ENCODE assay signal across 10 mouse cellular contexts in genomic region chr8:123267926-123268656, GRCm38 (mm10). TPM values are rescaled to one million over a fixed set of nuclear protein-coding genes. Genes with fewer than 3 reads are reported as not detected.
A peak's percentile ranks its signal among the peaks of the same experiment; 100 is the strongest.
DNase-seq lines count a peak whose midpoint lies in the region; ATAC-seq lines count a peak whose summit lies in the region.
"Had no signal": no experiment of that assay in that cellular context is flagged by ENCODE, and none has a peak within 500 bp of the region (broad histone marks: within the 10 kb centered on the region; RNA-seq: fewer than 3 reads in every experiment).

No protein-coding gene starts in this region.

- H3K4me1 ChIP-seq in midbrain, embryonic 11.5 days (ENCODE audit: control insufficient read depth, insufficient read depth, low read length) = no peaks in the 10 kb centered on the region
- no peaks in the 10 kb centered on the region for H3K4me1 ChIP-seq in midbrain, embryonic 13.5 days (replicated peaks)
- no peaks in the 10 kb centered on the region for H3K4me1 ChIP-seq in stomach, embryonic 14.5 days (ENCODE audit: control insufficient read depth, insufficient read depth, low read length)

- no peak overlapping the region for H3K9ac ChIP-seq in midbrain, embryonic 11.5 days (ENCODE audit: low read length)
- H3K9ac ChIP-seq in midbrain, embryonic 13.5 days (replicated peaks) = no peak overlapping the region
- H3K9ac ChIP-seq in stomach, embryonic 14.5 days (replicated peaks; ENCODE audit: low read depth, low read length) = no peak overlapping the region

- H3K9me3 ChIP-seq in midbrain, embryonic 11.5 days (ENCODE audit: control insufficient read depth, low read length) = no peaks in the 10 kb centered on the region
- H3K9me3 ChIP-seq in midbrain, embryonic 13.5 days = no peaks in the 10 kb centered on the region
- H3K9me3 ChIP-seq in stomach, embryonic 14.5 days (ENCODE audit: control insufficient read depth, low read depth, low read length) = no peaks in the 10 kb centered on the region

- no peak overlapping the region for H3K4me3 ChIP-seq in midbrain, embryonic 11.5 days (ENCODE audit: low read depth, low read length)
- H3K4me3 ChIP-seq in midbrain, embryonic 13.5 days (replicated peaks) = no peak overlapping the region
- no peak overlapping the region for H3K4me3 ChIP-seq in stomach, embryonic 14.5 days (ENCODE audit: low read depth, low read length)

- DNase-seq in embryo, embryonic 10 days (ENCODE audit: low spot score) = peak; percentile 34
- DNase-seq in embryo, embryonic 9.5 days (ENCODE audit: extremely low spot score) = no peak
- peak; percentile 78 for DNase-seq in midbrain, embryonic 11.5 days (ENCODE audit: low spot score, missing footprints)
- peak; percentile 39 to 79 for DNase-seq in kidney, postnatal 25 days
- DNase-seq in cerebellum, adult 9-10 months = no peak
- no peak for DNase-seq in thymus, adult 18-20 months
- DNase-seq: cerebellum, adult 8-10 months; lung, adult 2 months had no signal

- peaks cover 21% of the 10 kb centered on the region for H3K36me3 ChIP-seq in midbrain, embryonic 11.5 days (ENCODE audit: control insufficient read depth, insufficient read depth, low read length)
- peaks cover 74% of the 10 kb centered on the region for H3K36me3 ChIP-seq in midbrain, embryonic 13.5 days
- peaks cover 55% of the 10 kb centered on the region for H3K36me3 ChIP-seq in stomach, embryonic 14.5 days (ENCODE audit: control insufficient read depth, insufficient read depth, low read length)

- no peak overlapping the region for H3K4me2 ChIP-seq in midbrain, embryonic 11.5 days
- H3K4me2 ChIP-seq in midbrain, embryonic 13.5 days (replicated peaks) = no peak overlapping the region
- H3K4me2 ChIP-seq in stomach, embryonic 14.5 days (replicated peaks; ENCODE audit: low read depth, low read length) = no peak overlapping the region

- 78% methylated on average over 14 of the region's 14 CpGs for WGBS in midbrain, embryonic 11.5 days
- 78% methylated on average over 14 of the region's 14 CpGs for WGBS in midbrain, embryonic 13.5 days
- WGBS in stomach, embryonic 14.5 days = 67% methylated on average over 14 of the region's 14 CpGs

- 0 out of 2 replicates have a peak, but pooled peaks have one; percentile 48 for ATAC-seq in midbrain, embryonic 11.5 days (ENCODE audit: low FRiP score)
- ATAC-seq in midbrain, embryonic 13.5 days = no peak; the same call in 1 of the 2 replicates
- ATAC-seq in stomach, embryonic 14.5 days (ENCODE audit: insufficient number of reproducible peaks, insufficient read depth, low FRiP score, low read depth) = peak; percentile 46; the same call in 1 of the 2 replicates

- H3K27ac ChIP-seq in midbrain, embryonic 11.5 days (ENCODE audit: low read depth, low read length) = no peak overlapping the region
- H3K27ac ChIP-seq in midbrain, embryonic 13.5 days = no peak overlapping the region
- no peak overlapping the region for H3K27ac ChIP-seq in stomach, embryonic 14.5 days (ENCODE audit: low read length)

- H3K27me3 ChIP-seq in midbrain, embryonic 11.5 days (ENCODE audit: control insufficient read depth, insufficient read depth, low read length) = no peaks in the 10 kb centered on the region
- H3K27me3 ChIP-seq in midbrain, embryonic 13.5 days = no peaks in the 10 kb centered on the region
- H3K27me3 ChIP-seq in stomach, embryonic 14.5 days (ENCODE audit: control insufficient read depth, insufficient read depth, low read length) = no peaks in the 10 kb centered on the region

RNA-seq across cellular contexts. Expression of gene Vps9d1, which starts 13.9 kb away (rescaled TPM):
- 23.7 and 23.8 TPM in 2 replicates for polyA plus RNA-seq in midbrain, embryonic 11.5 days (2014; fragmentation: Nextera tagmentation; extraction: Ambion mirVana)
- polyA plus RNA-seq in midbrain, embryonic 13.5 days (2015; fragmentation: Nextera tagmentation; extraction: Ambion mirVana) = 51.5 and 53.4 TPM in 2 replicates
- 26.5 and 29.7 TPM in 2 replicates for polyA plus RNA-seq in stomach, embryonic 14.5 days (2014; fragmentation: Nextera tagmentation; extraction: Ambion mirVana)

RNA-seq across cellular contexts. Expression of gene Zfp276, which starts 14.1 kb away (rescaled TPM):
- polyA plus RNA-seq in midbrain, embryonic 11.5 days (2014; fragmentation: Nextera tagmentation; extraction: Ambion mirVana) = 15.2 and 19.0 TPM in 2 replicates
- polyA plus RNA-seq in midbrain, embryonic 13.5 days (2015; fragmentation: Nextera tagmentation; extraction: Ambion mirVana) = 23.6 and 26.3 TPM in 2 replicates
- polyA plus RNA-seq in stomach, embryonic 14.5 days (2014; fragmentation: Nextera tagmentation; extraction: Ambion mirVana) = 21.8 and 23.2 TPM in 2 replicates

RNA-seq across cellular contexts. Expression of gene Spata2l, which starts 32.1 kb away (rescaled TPM):
- polyA plus RNA-seq in midbrain, embryonic 11.5 days (2014; fragmentation: Nextera tagmentation; extraction: Ambion mirVana) = 1.2 and 1.7 TPM in 2 replicates
- polyA plus RNA-seq in midbrain, embryonic 13.5 days (2015; fragmentation: Nextera tagmentation; extraction: Ambion mirVana) = 2.7 and 2.8 TPM in 2 replicates
- 4.1 and 4.7 TPM in 2 replicates for polyA plus RNA-seq in stomach, embryonic 14.5 days (2014; fragmentation: Nextera tagmentation; extraction: Ambion mirVana)

RNA-seq across cellular contexts. Expression of gene Cdk10, which starts 43.4 kb away (rescaled TPM):
- 30.9 and 34.3 TPM in 2 replicates for polyA plus RNA-seq in midbrain, embryonic 11.5 days (2014; fragmentation: Nextera tagmentation; extraction: Ambion mirVana)
- polyA plus RNA-seq in midbrain, embryonic 13.5 days (2015; fragmentation: Nextera tagmentation; extraction: Ambion mirVana) = 48.3 and 48.7 TPM in 2 replicates
- polyA plus RNA-seq in stomach, embryonic 14.5 days (2014; fragmentation: Nextera tagmentation; extraction: Ambion mirVana) = 36.3 and 37.5 TPM in 2 replicates

RNA-seq across cellular contexts. Expression of gene Fanca, which starts 50.3 kb away (rescaled TPM):
- 31.5 and 33.1 TPM in 2 replicates for polyA plus RNA-seq in midbrain, embryonic 11.5 days (2014; fragmentation: Nextera tagmentation; extraction: Ambion mirVana)
- polyA plus RNA-seq in midbrain, embryonic 13.5 days (2015; fragmentation: Nextera tagmentation; extraction: Ambion mirVana) = 14.0 and 15.2 TPM in 2 replicates
- polyA plus RNA-seq in stomach, embryonic 14.5 days (2014; fragmentation: Nextera tagmentation; extraction: Ambion mirVana) = 29.4 and 33.6 TPM in 2 replicates

Comparison
In these comparisons a context has a peak if more than half of its experiments do, and no peak if none do; other contexts are left out.
1. DNase-seq: peak in embryo, embryonic 10 days (single experiment), midbrain, embryonic 11.5 days (single experiment) and kidney, postnatal 25 days (2 of 2); none in embryo, embryonic 9.5 days (single experiment), cerebellum, adult 9-10 months (single experiment) and thymus, adult 18-20 months (0 of 2).